Mouse (Mus musculus): ENCODE data around the gene Dnah7b. TPM values are rescaled to one million over a fixed set of nuclear protein-coding genes. Genes with fewer than 3 reads are reported as not detected.
"Not testable (repeated sequence)": the region's sequence is repeated elsewhere in the genome, so short reads cannot be mapped to it uniquely, and the experiment has no call there.

Dnah7b gene
- total and polyA plus RNA-seq, 3 experiments, result 0.10 TPM; not detected in 2

GRCm38 (mm10) chr1:46408324-46409115 lies 342.4 kb downstream of the Dnah7b start:
- H3K9me3 ChIP-seq (replicated peaks; ENCODE audit: insufficient read depth, low read length), result no peaks in the 10 kb centered on the region
- no peak overlapping the region for H3K9ac ChIP-seq (ENCODE audit: control insufficient read depth, low read depth, low read length, poor library complexity, severe bottlenecking)
- no peaks in the 10 kb centered on the region for H3K36me3 ChIP-seq (ENCODE audit: control insufficient read depth in 1 of 2, insufficient read depth in 2 of 2, low read length in 2 of 2)
- no peak overlapping the region for H3K27ac ChIP-seq (ENCODE audit: control insufficient read depth, low read depth, low read length)
- no peak overlapping the region for H3K4me3 ChIP-seq (ENCODE audit: control insufficient read depth in 1 of 2, insufficient read depth in 1 of 2, low read depth in 2 of 2, low read length in 2 of 2)
- TF ChIP-seq BHLHE40 (IDR thresholded peaks at IDR 0.05; ENCODE audit: borderline replicate concordance, low read depth, low read length) (no peak), MAFK (IDR thresholded peaks at IDR 0.05; ENCODE audit: borderline replicate concordance, low read depth, low read length) (no peak), TAL1 (IDR thresholded peaks at IDR 0.05; ENCODE audit: low read length) (no peak), HCFC1 (IDR thresholded peaks at IDR 0.05; ENCODE audit: low read depth, low read length) (no peak), ZKSCAN1 (IDR thresholded peaks at IDR 0.05; ENCODE audit: low read depth, low read length) (no peak), GABPA (IDR thresholded peaks at IDR 0.05; ENCODE audit: low read depth, low read length) (no peak), NRF1 (IDR thresholded peaks at IDR 0.05; ENCODE audit: insufficient read depth, low read depth, low read length, poor library complexity, severe bottlenecking) (no peak), MAZ (IDR thresholded peaks at IDR 0.05; ENCODE audit: low read depth, low read length) (no peak), EP300 (IDR thresholded peaks at IDR 0.05; ENCODE audit: low read depth in 1 of 2, low read length in 2 of 2) (no peak), SMC3 (IDR thresholded peaks at IDR 0.05; ENCODE audit: low read depth, low read length) (no peak), MXI1 (IDR thresholded peaks at IDR 0.05; ENCODE audit: low read depth, low read length) (no peak), MYB (IDR thresholded peaks at IDR 0.05; ENCODE audit: low read depth, low read length) (no peak), POLR2AphosphoS2 (IDR thresholded peaks at IDR 0.05; ENCODE audit: low read length) (no peak), ELF1 (IDR thresholded peaks at IDR 0.05; ENCODE audit: low read depth, low read length) (no peak), USF1 (IDR thresholded peaks at IDR 0.05; ENCODE audit: low read depth, low read length) (no peak), MYC (IDR thresholded peaks at IDR 0.05; ENCODE audit: low read depth, low read length) (no peak), CHD1 (IDR thresholded peaks at IDR 0.05; ENCODE audit: low read depth, low read length) (no peak), POLR2A (IDR thresholded peaks at IDR 0.05; ENCODE audit: control insufficient read depth in 1 of 2, insufficient read depth in 1 of 2, low read depth in 1 of 2, low read length in 2 of 2, poor library complexity in 1 of 2) (no peak), E2F4 (IDR thresholded peaks at IDR 0.05; ENCODE audit: borderline replicate concordance, low read depth, low read length) (no peak), MAX (IDR thresholded peaks at IDR 0.05; ENCODE audit: low read length) (no peak)
- DNase-seq (ENCODE audit: low read depth, low spot score), result no peak
- no peaks in the 10 kb centered on the region for H3K79me2 ChIP-seq (ENCODE audit: control insufficient read depth, insufficient read depth, low read length, poor library complexity)
- no peaks in the 10 kb centered on the region for H3K4me1 ChIP-seq (ENCODE audit: control insufficient read depth in 1 of 2, insufficient read depth in 2 of 2, low read length in 2 of 2)
- H3K27me3 ChIP-seq (ENCODE audit: control insufficient read depth in 1 of 2, insufficient read depth in 2 of 2, low read length in 2 of 2), result no peaks in the 10 kb centered on the region

GRCm38 (mm10) chr1:46414798-46415197 lies 348.7 kb downstream of the Dnah7b start:
- not testable (repeated sequence) for H3K27me3 ChIP-seq (ENCODE audit: control insufficient read depth in 1 of 2, insufficient read depth in 2 of 2, low read length in 2 of 2); H3K36me3 ChIP-seq (ENCODE audit: control insufficient read depth in 1 of 2, insufficient read depth in 2 of 2, low read length in 2 of 2); H3K9me3 ChIP-seq (replicated peaks; ENCODE audit: insufficient read depth, low read length); H3K4me3 ChIP-seq (ENCODE audit: control insufficient read depth in 1 of 2, insufficient read depth in 1 of 2, low read depth in 2 of 2, low read length in 2 of 2); H3K27ac ChIP-seq (ENCODE audit: control insufficient read depth, low read depth, low read length); H3K4me1 ChIP-seq (ENCODE audit: control insufficient read depth in 1 of 2, insufficient read depth in 2 of 2, low read length in 2 of 2); H3K9ac ChIP-seq (ENCODE audit: control insufficient read depth, low read depth, low read length, poor library complexity, severe bottlenecking); H3K79me2 ChIP-seq (ENCODE audit: control insufficient read depth, insufficient read depth, low read length, poor library complexity)
- peak; percentile 65 for DNase-seq (ENCODE audit: low read depth, low spot score)
- 0 out of 2 replicates have a peak, but pooled peaks have one; percentile 17 for TF ChIP-seq ELF1 (IDR thresholded peaks at IDR 0.05; ENCODE audit: low read depth, low read length)
